Mouse (Mus musculus) heart, embryonic 14.5 days (tissue): ENCODE data around the gene Tenm2. TPM values are rescaled to one million over a fixed set of nuclear protein-coding genes. Genes with fewer than 3 reads are reported as not detected.

Experiments used
- ATAC-seq: fragments of 200-750 bp; cut with Nextera tagmentation; 2 replicates; pipeline ENCODE4 v1.8.0; 2017; ENCODE audit warnings: low read depth, moderate TSS enrichment; ENCODE audit not compliant: insufficient number of reproducible peaks, insufficient read depth, low FRiP score
- H3K27ac ChIP-seq, 2 experiments: fragments of 200-500 bp in 1 of 2; fragments of 300-500 bp in 1 of 2; sonication (generic) in 1 of 2; replicated peaks in 1 of 2; 2 replicates each; pipeline ENCODE4 v1.5.1; 2012 to 2014; ENCODE audit warnings: low read depth in 2 of 2, low read length in 2 of 2, control low read depth in 1 of 2, mild to moderate bottlenecking in 1 of 2, mixed read lengths in 1 of 2; ENCODE audit not compliant: control insufficient read depth in 1 of 2, insufficient read depth in 1 of 2
- H3K27me3 ChIP-seq: fragments of 300-500 bp; sonication (generic); 2 replicates; pipeline ENCODE4 v1.6.1; 2014; ENCODE audit warnings: mild to moderate bottlenecking, low read length, control low read depth; ENCODE audit not compliant: control insufficient read depth, insufficient read depth
- H3K36me3 ChIP-seq: fragments of 300-500 bp; sonication (generic); 2 replicates; pipeline ENCODE4 v1.6.1; 2014; ENCODE audit warnings: mild to moderate bottlenecking, control low read depth, low read length, mixed read lengths; ENCODE audit not compliant: control insufficient read depth, insufficient read depth
- H3K4me1 ChIP-seq, 2 experiments: fragments of 200-500 bp in 1 of 2; fragments of 300-500 bp in 1 of 2; sonication (generic) in 1 of 2; 2 replicates each; pipeline ENCODE4 v1.6.1; 2012 to 2014; ENCODE audit warnings: low read length in 2 of 2, control low read depth in 1 of 2, mixed read lengths in 1 of 2; ENCODE audit not compliant: control insufficient read depth in 2 of 2, insufficient read depth in 2 of 2
- H3K4me2 ChIP-seq: fragments of 300-500 bp; sonication (generic); 2 replicates; pipeline ENCODE4 v1.6.1; 2014; ENCODE audit warnings: mild to moderate bottlenecking, low read length
- H3K4me3 ChIP-seq, 2 experiments: fragments of 200-500 bp in 1 of 2; fragments of 300-500 bp in 1 of 2; sonication (generic) in 1 of 2; 2 replicates each; pipeline ENCODE4 v1.5.1; 2012 to 2014; ENCODE audit warnings: low read length in 2 of 2, mild to moderate bottlenecking in 2 of 2, control low read depth in 1 of 2, low read depth in 1 of 2, moderate library complexity in 1 of 2; ENCODE audit not compliant: control insufficient read depth in 1 of 2, insufficient read depth in 1 of 2
- H3K9ac ChIP-seq: fragments of 300-500 bp; sonication (generic); 2 replicates; pipeline ENCODE4 v1.6.1; 2014; ENCODE audit warnings: mild to moderate bottlenecking, low read length
- H3K9me3 ChIP-seq: fragments of 300-500 bp; sonication (generic); 2 replicates; pipeline ENCODE4 v1.6.1; 2016; ENCODE audit warnings: low read length, control low read depth; ENCODE audit not compliant: control insufficient read depth
- whole genome bisulfite sequencing: fragments of 180-500 bp; shearing (Covaris S2); extraction: QIAGEN DNeasy Blood & Tissue Kit; methylation state at CpG from one replicate; pipeline ENCODE4 v1.1.7; 2014; 5-methylcytosine and 5-hydroxymethylcytosine counted together
- polyA plus RNA-seq: library from polyadenylated mRNA; unstranded; fragments of >200 nt; fragmentation: Nextera tagmentation; extraction: Ambion mirVana; gene quantifications from 2 replicates; pipeline ENCODE4 v1.2.1, GENCODE M21; 2014

Tenm2 gene
- polyA plus RNA-seq, 1 experiment from 2014 or later, result 0.96 TPM

DNA sequence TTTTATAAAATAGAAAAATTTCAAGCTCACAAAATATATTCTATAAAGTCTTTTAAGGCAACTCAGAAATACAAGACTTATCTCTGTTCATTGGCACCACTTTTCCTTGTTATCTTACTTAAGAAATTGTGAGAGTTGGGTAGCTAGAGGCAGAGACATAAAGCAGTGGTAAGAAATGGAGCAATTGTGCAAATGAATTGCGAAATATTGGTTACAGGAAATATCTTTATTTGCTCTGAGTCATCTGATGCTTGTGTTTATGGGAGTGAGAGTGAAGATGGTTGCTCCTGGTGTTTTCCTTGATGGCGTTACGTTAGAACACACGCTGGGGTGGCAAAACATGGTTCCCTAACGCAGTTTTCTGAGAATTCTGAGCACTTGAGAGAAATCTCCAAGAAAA lies 156.4 kb downstream of the Tenm2 start:
- Histone ChIP-seq H3K4me3 (no peak overlapping the region), H3K4me1 (no peaks in the 10 kb centered on the region), H3K27me3 (no peaks in the 10 kb centered on the region), H3K9ac (no peak overlapping the region), H3K27ac (no peak overlapping the region), H3K4me2 (no peak overlapping the region), H3K36me3 (no peaks in the 10 kb centered on the region), H3K9me3 (no peaks in the 10 kb centered on the region)
- ATAC-seq, result no peak
- WGBS, result 82% methylated on average over 5 of the region's 5 CpGs

DNA sequence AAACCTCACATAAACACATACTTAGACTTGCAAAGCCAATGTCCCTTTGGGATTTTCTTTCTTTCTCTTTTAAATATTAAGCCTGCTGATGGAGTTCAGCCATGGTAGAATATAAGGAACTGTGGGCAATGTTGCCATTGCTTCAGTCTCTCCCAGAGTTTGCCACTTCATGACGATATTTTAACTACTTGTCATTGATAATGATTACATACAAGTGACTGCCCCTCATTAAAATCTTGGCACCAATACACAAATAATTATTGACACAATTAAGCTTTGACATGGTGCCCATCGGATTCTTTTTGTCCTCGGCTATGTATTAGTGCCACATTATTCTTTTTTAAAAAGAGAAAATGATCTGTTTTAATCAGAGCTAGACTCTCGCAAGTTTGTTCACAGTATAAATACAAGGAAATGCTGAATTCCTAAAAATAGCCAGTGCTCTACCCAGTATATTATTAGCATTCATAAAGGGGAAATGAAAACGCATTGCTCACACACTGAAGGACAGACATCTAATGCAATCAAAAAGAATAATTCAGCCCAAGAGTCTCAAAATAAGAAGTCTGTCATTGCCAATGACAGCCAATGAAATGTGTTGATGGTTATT lies 158.7 kb downstream of the Tenm2 start:
- H3K9me3 ChIP-seq, result no peaks in the 10 kb centered on the region
- H3K4me3 ChIP-seq, result no peak overlapping the region
- no peaks in the 10 kb centered on the region for H3K36me3 ChIP-seq
- H3K9ac ChIP-seq, result no peak overlapping the region
- no peaks in the 10 kb centered on the region for H3K27me3 ChIP-seq
- H3K4me2 ChIP-seq, result no peak overlapping the region
- no peak for ATAC-seq
- no peak overlapping the region for H3K27ac ChIP-seq
- no peaks in the 10 kb centered on the region for H3K4me1 ChIP-seq
- WGBS, result 72% methylated on average over 5 of the region's 5 CpGs

DNA sequence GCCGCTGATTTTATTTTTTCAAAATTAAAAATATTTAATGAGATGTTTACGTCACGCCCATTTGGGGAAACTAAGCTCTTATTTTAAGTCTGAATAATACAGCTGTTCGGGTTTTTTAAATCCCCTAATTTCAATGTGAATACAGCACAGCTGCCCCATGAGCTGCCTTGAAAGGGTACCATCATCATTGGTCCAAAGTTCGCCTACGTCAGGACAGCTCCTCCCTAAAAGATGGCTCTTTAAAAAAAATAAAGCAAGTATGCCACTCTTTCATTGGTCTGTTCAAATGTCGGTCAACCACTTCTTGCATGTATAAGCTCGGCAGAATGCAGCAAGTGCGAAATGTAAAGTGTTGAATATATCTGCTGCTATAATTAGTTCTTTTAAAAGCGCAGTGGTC lies 160.4 kb downstream of the Tenm2 start:
- Histone ChIP-seq H3K4me1 (no peaks in the 10 kb centered on the region), H3K9me3 (no peaks in the 10 kb centered on the region), H3K36me3 (no peaks in the 10 kb centered on the region), H3K9ac (no peak overlapping the region), H3K4me2 (no peak overlapping the region), H3K27ac (no peak overlapping the region), H3K4me3 (no peak overlapping the region), H3K27me3 (no peaks in the 10 kb centered on the region)
- 86% methylated on average over 10 of the region's 10 CpGs for WGBS
- no peak for ATAC-seq

DNA sequence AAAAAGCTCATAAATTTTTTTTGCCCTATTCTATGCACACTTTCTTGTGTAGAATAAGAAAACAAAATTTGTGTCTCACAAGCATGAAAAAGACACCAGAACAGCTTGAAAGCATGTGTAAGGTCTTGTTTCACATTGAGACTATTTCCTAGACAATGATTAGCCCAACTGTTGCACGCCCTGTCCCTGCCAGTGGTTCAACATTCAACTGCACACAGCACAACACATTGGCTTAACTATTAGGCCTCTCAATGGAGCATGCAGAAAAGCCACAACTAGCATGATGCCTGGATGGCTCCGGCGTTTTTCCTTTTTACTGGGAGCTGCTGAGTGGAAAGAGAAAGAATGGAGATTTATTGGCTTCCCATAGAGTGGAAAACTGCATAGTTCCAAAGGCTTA lies 170.3 kb downstream of the Tenm2 start:
- peaks cover 2 to 15% of the 10 kb centered on the region in 2 experiments for H3K4me1 ChIP-seq
- no peak overlapping the region for H3K4me3 ChIP-seq
- no peaks in the 10 kb centered on the region for H3K27me3 ChIP-seq
- H3K9me3 ChIP-seq, result no peaks in the 10 kb centered on the region
- 90% methylated on average over 3 of the region's 3 CpGs for WGBS
- H3K9ac ChIP-seq, result no peak overlapping the region
- ATAC-seq, result no peak
- H3K4me2 ChIP-seq, result no peak overlapping the region
- no peak overlapping the region for H3K27ac ChIP-seq
- no peaks in the 10 kb centered on the region for H3K36me3 ChIP-seq

DNA sequence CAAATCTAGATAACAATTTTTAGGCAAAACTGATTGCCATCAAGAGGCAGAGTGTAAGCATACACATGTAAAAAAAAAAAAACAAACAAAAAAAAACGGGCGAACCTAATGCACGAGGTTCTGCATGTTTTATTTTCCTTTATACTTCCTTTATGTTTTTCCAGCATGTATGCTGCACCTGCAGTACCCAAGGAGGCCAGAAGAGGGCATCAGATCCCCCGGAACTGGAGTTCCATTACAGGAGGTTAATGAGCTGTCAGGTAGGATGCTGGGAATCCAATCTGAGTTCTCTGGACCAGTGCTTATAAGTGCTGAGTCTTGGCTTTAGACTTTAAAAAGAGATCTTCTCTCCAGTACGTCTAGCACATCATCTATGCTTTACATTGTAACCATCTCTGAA lies 189.1 kb downstream of the Tenm2 start:
- H3K27ac ChIP-seq, result no peak overlapping the region
- H3K27me3 ChIP-seq, result no peaks in the 10 kb centered on the region
- H3K4me2 ChIP-seq, result no peak overlapping the region
- no peak overlapping the region for H3K9ac ChIP-seq
- H3K36me3 ChIP-seq, result no peaks in the 10 kb centered on the region
- WGBS, result 58% methylated on average over 5 of the region's 5 CpGs
- H3K4me1 ChIP-seq, result no peaks in the 10 kb centered on the region
- ATAC-seq, result no peak
- no peaks in the 10 kb centered on the region for H3K9me3 ChIP-seq
- H3K4me3 ChIP-seq, result no peak overlapping the region

DNA sequence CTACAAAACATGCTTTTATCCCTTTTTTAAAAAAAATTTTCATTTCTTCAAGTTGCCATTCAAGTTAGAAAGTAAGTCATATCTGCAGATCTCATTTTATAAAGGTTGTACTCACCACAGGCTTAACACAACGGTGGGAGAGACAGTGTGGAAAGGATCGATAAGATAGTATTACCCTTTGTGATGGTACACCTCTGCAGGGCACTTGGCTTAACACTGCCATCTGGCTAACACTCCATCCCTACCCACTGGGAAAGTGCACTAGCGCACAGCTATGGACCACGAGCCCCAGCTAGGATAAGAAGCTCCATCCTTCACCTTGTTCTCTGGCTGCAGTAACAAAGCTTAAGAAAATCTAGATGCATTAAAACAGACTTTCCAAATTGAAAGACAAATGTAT lies 194.5 kb downstream of the Tenm2 start:
- whole genome bisulfite sequencing, result 64% methylated on average over 4 of the region's 4 CpGs
- Histone ChIP-seq H3K36me3 (no peaks in the 10 kb centered on the region), H3K4me2 (no peak overlapping the region), H3K4me3 (no peak overlapping the region), H3K4me1 (no peaks in the 10 kb centered on the region), H3K27me3 (no peaks in the 10 kb centered on the region), H3K27ac (no peak overlapping the region), H3K9me3 (no peaks in the 10 kb centered on the region), H3K9ac (no peak overlapping the region)
- no peak for ATAC-seq

DNA sequence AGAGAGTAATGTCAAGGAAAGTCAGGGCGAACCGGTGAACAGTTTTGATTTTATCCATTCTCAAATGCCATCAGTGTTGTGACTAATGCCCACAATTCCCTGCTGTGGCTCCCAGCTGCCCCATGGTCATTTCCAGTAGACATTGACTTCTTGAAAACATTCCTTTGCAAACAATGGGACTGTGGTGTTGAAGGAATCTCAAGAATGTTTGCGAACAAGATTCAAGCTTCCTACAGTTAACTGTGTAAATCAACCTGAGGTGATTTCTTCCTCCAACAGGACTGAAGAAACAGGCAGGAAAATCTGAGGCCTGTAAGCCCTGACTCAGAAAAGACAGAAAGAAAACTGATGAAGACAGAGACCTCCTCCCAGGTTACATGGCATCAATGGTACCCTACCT lies 196.5 kb downstream of the Tenm2 start:
- no peak overlapping the region for H3K9ac ChIP-seq
- H3K36me3 ChIP-seq, result no peaks in the 10 kb centered on the region
- H3K4me3 ChIP-seq, result no peak overlapping the region
- H3K9me3 ChIP-seq, result no peaks in the 10 kb centered on the region
- ATAC-seq, result no peak
- H3K4me1 ChIP-seq, result no peaks in the 10 kb centered on the region
- no peak overlapping the region for H3K27ac ChIP-seq
- no peak overlapping the region for H3K4me2 ChIP-seq
- WGBS, result 71% methylated on average over 3 of the region's 3 CpGs
- no peaks in the 10 kb centered on the region for H3K27me3 ChIP-seq

DNA sequence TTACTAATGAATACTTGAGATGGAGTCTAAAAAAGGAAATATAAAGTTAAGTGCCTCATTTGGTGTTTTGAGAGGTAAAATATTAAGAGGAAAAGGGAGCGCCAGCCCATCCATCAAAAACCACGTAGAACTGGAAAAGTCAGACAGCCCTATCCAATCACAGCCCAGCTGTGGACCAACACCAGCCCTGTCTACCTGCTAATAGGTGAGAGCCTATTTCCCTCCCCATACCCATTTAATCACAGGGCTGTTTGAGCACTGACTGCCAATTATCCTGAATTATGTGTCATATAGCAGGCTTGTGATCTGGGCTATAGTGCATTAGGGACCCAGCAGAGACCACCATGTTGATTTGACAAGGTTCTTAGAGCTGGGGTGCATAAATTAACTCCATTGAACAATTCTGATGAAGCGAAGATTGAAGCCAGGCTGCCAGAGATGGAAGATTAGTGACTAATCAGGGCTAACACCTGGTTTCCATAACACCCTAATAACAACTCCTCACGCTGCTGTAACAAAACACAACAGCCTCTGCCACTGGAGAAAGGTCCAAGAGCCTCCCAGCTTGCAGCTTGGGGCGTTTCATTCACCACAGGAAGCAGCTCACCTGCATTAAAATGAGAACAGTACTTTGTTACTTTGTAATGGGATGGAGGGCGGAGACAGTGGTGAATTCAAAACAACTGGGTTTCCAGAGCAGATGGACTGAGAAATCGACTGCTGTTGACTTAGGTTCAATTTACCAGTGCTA lies 204.3 kb downstream of the Tenm2 start:
- no peaks in the 10 kb centered on the region for H3K36me3 ChIP-seq
- H3K4me3 ChIP-seq, result no peak overlapping the region
- no peak overlapping the region for H3K4me2 ChIP-seq
- no peaks in the 10 kb centered on the region for H3K4me1 ChIP-seq
- H3K27ac ChIP-seq, result no peak overlapping the region
- no peaks in the 10 kb centered on the region for H3K9me3 ChIP-seq
- no peaks in the 10 kb centered on the region for H3K27me3 ChIP-seq
- ATAC-seq, result no peak
- WGBS, result 65% methylated on average over 7 of the region's 7 CpGs
- no peak overlapping the region for H3K9ac ChIP-seq
